Mouse (Mus musculus): ENCODE results near the gene Gm5108.

Gene Gm5108

DNA sequence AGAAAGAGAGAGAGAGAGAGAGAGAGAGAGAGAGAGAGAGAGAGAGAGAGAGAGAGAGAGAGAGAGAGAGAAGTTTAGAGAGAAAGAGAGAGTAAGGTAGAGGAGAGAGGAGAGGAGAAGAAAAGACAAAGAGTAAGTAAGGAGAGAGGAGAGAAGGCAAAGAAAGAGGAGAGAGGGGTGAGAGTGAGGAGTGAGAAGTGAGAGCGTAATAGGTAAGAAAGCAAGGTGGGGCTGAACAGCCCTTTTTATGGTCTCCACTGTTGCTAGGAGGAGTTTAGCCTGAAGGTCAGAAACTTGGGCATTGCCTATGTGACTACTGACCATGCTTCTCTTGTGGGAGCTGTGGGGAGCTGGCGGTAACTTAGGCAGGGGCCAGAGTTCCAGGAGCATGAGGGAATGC lies at the start of gene Gm5108:
Gene Gm5108 (plus strand): TSS at position 301 of the 400 bp plus-strand sequence.
- DNase-seq (ENCODE audit: low read depth, low spot score), result no peak

GRCm38 (mm10) chr5:67898921-67899320 lies 42.5 kb upstream of the Gm5108 start:
- DNase-seq (ENCODE audit: low read depth, low spot score), result no peak

GRCm38 (mm10) chr5:67904555-67904954 lies 36.9 kb upstream of the Gm5108 start:
- no peak for DNase-seq (ENCODE audit: low read depth, low spot score)

GRCm38 (mm10) chr5:67930584-67930983 lies 10.9 kb upstream of the Gm5108 start:
- DNase-seq (ENCODE audit: low read depth, low spot score), result no peak

GRCm38 (mm10) chr5:67931623-67932022 lies 9.8 kb upstream of the Gm5108 start:
- no peak for DNase-seq (ENCODE audit: low read depth, low spot score)

DNA sequence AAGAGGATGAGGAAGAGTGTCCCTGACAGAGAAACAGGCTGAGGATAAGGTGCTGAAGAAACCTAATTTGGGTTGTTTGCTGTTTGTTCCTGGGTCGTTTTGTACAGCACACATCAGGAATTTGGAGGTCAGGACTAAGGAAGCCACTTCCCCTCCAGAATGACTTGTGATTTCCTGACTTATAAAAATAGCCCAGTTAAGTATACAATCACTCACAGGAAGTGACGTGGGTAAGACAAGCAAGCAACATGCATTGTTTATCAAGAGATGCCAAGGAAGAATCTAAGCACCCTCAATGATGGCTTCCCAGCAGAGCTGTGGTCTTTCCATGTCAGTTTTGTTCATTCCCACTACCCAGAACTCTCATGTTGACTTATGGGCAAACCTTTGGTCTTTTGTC lies 1.7 kb downstream of the Gm5108 start:
- peak; percentile 7 for DNase-seq (ENCODE audit: low read depth, low spot score)

DNA sequence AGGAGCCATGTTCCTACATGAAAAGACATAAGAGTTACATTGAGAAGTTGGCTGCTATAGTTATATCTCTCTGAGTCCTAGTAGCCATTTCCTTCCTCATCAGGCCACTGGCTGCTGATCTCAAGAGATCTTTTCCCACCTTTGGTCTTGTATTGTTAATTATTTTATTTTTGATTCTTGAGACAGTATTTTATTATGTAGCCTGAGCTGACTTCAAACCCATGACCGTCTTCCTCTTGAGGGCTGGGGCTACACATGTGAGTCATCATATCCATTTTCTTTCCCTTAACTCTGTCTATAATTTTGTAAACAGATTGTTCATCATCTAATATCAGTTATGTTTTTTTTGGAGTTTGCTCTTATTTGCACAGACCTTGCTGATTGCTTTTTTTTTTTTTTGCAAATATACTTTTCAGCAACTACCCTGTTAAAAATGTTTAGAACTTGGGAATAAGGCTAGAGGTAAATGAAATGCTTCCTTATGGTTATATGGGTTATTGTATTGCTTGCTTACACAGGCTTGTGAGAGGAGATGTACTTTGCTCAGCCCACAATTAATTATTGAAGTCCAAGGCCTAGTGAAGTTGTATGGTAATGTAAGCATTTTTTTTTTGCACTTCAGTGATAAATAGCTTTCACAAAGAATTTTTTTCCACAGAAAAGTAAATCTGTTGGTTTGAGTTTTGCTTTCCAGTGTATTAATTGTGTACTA lies 2.8 kb downstream of the Gm5108 start:
- DNase-seq (ENCODE audit: low read depth, low spot score), result no peak

GRCm38 (mm10) chr5:67946321-67946720 lies 4.9 kb downstream of the Gm5108 start, which contains the start of gene Gm21905:
Gm21905 (minus strand) TSS chr5:67946421.
- DNase-seq (ENCODE audit: low read depth, low spot score), result no peak

- DNase-seq (ENCODE audit: low read depth, low spot score), result no peak
These were observed 5.5 kb downstream of the Gm5108 start for GRCm38 (mm10) chr5:67947006-67947405.

DNA sequence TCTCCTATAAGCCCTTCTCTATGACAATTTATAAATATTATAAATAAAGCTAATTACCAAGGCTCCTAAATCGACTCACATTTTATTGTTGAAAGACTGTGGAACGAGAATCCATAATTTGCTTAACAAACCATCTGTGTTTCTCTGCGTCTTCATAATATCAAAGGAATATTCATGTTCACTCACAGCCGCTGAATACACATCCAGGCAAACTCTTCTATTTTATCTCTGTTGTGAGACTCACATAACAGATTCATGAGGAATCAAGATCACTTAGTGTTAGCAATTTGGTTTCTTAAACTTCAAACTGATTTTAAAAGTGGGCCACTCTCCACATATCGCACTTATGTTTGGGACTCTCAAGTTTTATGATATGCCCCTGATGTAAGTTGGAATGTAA lies 6.6 kb downstream of the Gm5108 start:
- DNase-seq (ENCODE audit: low read depth, low spot score), result no peak

- DNase-seq (ENCODE audit: low read depth, low spot score), result no peak
These were observed 12.6 kb downstream of the Gm5108 start for GRCm38 (mm10) chr5:67954097-67954496.

DNA sequence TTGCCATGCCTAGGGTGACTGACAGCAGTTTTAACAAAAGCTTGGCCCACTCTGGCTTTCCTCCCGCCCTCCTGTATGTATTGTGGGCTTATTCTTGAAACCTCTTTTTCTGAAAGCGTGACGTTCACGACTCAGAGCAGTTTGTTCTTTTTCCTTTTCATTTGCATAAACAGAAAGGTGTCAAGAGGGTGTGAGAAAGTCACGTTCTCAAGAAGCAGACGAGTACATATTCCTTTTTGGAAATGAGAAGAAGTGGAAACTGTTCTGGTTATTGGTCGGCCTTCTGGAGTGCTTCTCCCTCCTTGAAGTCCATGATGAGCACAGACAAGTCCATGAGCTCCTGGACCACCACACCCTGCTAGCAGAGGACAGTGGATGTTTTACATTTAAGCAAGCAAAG lies 14.0 kb downstream of the Gm5108 start:
- DNase-seq (ENCODE audit: low read depth, low spot score), result no peak

GRCm38 (mm10) chr5:67961708-67962629 lies 20.5 kb downstream of the Gm5108 start:
- DNase-seq (ENCODE audit: low read depth, low spot score), result no peak

DNA sequence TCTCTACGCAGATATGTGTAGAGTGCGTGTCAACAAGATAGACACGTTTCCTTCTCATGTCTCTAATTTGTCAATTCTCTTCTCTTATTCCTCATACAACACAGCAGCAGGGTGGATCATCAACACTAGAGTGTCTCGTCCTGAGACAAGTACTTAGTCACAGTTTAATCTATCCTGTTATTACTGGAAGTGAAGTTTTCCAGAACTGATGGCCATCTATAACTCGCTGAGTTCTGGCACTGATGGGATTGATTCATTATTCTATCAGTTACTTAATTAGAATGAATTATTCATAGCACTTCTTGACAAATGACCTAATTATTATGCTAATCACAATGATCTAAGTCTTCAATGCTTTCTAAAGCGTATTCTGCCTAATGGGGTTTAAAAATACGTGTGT lies 28.1 kb downstream of the Gm5108 start:
- no peak for DNase-seq (ENCODE audit: low read depth, low spot score)

DNA sequence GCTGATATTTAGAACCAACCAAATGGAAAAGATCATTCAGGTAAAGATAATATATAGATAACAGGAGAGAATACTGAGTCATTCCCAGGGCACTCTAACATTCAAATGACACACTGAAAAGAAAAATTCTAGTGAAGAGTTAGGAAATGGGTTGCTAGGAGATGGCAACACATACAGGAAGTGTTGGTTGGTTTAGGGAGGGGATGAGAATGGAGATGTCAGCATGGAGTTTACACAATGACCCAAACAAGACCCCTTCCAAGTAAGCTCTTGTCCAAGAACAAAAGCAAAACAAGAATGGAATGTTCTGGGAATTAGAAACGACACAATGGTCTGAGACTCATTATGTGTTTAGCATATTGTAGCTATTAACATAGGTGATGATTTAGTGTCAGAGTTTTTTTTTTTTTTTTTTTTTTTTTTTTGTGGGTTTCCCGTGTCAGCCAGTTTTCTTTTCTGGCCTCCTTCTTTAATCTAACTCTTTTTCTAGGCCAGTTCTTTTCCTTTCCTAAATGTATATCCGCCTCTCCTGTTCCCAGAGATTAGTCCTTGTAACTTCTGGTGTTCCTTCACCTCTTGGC lies 40.6 kb downstream of the Gm5108 start:
- no peak for DNase-seq (ENCODE audit: low read depth, low spot score)

GRCm38 (mm10) chr5:67990426-67990825 lies 49.0 kb downstream of the Gm5108 start:
- DNase-seq (ENCODE audit: low read depth, low spot score), result no peak

DNA sequence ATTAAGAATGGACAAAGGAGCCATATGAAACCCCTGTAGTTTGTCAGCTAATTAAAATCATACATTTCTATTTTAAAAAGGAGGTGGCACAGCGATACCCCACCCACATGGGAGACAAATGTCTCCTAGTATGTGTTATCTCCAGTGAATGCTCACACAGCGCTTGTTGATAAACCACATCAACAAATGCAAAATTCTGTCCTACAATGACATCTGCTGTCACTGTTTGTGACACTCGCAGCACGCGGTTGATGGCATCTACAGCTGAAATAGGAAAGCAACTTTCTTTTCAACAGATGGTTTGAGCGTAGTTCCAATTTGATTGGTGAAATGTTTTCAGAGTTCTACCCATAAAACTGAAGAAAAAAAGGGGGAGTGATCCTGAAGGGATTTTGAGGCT lies 61.1 kb downstream of the Gm5108 start:
- no peak for DNase-seq (ENCODE audit: low read depth, low spot score)

GRCm38 (mm10) chr5:68003904-68004303 lies 62.4 kb downstream of the Gm5108 start:
- DNase-seq (ENCODE audit: low read depth, low spot score), result no peak

GRCm38 (mm10) chr5:68004419-68004818 lies 63.0 kb downstream of the Gm5108 start:
- DNase-seq (ENCODE audit: low read depth, low spot score), result no peak

- no peak for DNase-seq (ENCODE audit: low read depth, low spot score)
These were observed 65.6 kb downstream of the Gm5108 start for GRCm38 (mm10) chr5:68007074-68007473.

GRCm38 (mm10) chr5:68011569-68011968 lies 70.1 kb downstream of the Gm5108 start:
- DNase-seq (ENCODE audit: low read depth, low spot score), result no peak

DNA sequence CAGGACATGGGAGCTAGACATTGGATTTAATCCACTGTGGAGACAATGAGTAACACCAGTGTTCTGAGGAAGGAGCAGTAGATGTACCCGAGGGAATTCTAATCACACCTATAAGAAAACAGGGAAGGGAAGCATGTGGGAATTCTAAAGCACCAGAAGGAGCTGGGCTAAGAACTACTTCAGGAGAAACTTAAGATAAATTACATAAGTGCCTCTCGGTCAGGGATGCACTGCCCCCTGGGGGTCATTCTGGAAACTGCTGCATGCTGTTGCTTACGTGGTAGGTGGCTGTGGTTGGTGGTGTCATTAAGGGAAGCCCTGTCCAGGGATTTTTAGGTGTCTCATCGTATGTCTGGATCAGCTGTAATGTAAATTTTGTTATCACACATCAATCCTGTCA lies 71.1 kb downstream of the Gm5108 start:
- DNase-seq (ENCODE audit: low read depth, low spot score), result peak; percentile 70

Data from skeletal muscle tissue, adult 2 months (tissue).